8 mouse cellular contexts compared by ENCODE assay signal in the genomic region with DNA sequence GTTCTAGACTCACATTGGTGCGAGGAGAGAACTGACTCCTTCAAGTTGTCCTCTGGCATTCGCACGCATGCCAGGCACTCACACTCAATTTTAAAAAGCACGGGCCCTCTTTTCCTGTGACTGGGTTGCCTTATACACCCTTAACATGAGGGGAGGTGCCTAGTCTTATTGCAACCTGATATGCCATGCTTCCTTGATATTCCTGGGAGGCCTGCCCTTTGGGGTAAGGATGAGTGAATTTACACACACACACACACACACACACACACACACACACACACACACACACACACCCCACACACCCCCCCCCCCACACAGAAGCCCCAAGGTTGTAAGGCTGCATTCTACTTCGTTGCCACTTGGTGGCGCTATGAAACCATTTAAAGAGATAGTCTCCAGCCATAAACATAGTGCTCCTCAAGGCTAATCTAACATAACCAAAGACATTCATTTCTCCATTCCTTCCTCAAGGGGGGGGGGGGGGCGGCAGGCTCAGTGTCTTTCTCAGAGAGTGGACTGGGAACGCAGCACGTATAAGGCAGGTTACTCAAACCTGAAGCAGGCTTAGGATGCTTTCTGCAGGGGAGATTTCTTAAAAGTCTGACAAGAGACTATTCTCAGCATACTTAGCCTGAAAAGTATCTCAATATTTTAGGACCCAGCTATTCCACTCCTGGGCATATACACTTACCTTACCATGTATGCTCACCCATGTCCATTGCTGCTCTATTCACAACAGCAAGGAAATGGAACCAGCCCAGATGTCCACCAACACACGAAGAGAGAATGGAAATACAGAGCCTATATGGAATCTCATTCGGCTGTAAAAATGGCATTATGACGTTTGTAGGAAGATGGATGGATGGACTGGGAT.
DNase-seq lines count a peak whose midpoint lies in the region; ATAC-seq and TF ChIP-seq lines count a peak whose summit lies in the region.

No protein-coding gene starts in this region.

- no peak for TF ChIP-seq POLR2A in MEL (IDR thresholded peaks at IDR 0.05; ENCODE audit: control insufficient read depth in 1 of 2, insufficient read depth in 1 of 2, low read depth in 1 of 2, low read length in 2 of 2, poor library complexity in 1 of 2)
- no peak for TF ChIP-seq POLR2A in cortical plate, adult 2 months (IDR thresholded peaks at IDR 0.05; ENCODE audit: extremely low read depth, insufficient read depth, low read length)

- TF ChIP-seq EP300 in MEL (IDR thresholded peaks at IDR 0.05; ENCODE audit: low read depth in 1 of 2, low read length in 2 of 2): no peak

- H3K27me3 ChIP-seq in MEL (ENCODE audit: control insufficient read depth in 1 of 2, insufficient read depth in 2 of 2, low read length in 2 of 2): no peaks in the 10 kb centered on the region
- no peaks in the 10 kb centered on the region for H3K27me3 ChIP-seq in midbrain, embryonic 14.5 days (ENCODE audit: control insufficient read depth, insufficient read depth, low read length)

- no peak overlapping the region for H3K4me2 ChIP-seq in midbrain, embryonic 14.5 days (ENCODE audit: low read length)

- no peak overlapping the region for H3K4me3 ChIP-seq in layer of hippocampus, adult 2 months
- H3K4me3 ChIP-seq in MEL (ENCODE audit: control insufficient read depth in 1 of 2, insufficient read depth in 1 of 2, low read depth in 2 of 2, low read length in 2 of 2): no peak overlapping the region
- no peak overlapping the region for H3K4me3 ChIP-seq in cortical plate, adult 2 months (ENCODE audit: insufficient read depth, low read length)
- no peak overlapping the region for H3K4me3 ChIP-seq in midbrain, embryonic 14.5 days (replicated peaks; ENCODE audit: low read depth, low read length)

- H3K4me1 ChIP-seq in MEL (ENCODE audit: control insufficient read depth in 1 of 2, insufficient read depth in 2 of 2, low read length in 2 of 2): no peaks in the 10 kb centered on the region
- H3K4me1 ChIP-seq in cortical plate, adult 2 months (ENCODE audit: control insufficient read depth, insufficient read depth, low read length): no peaks in the 10 kb centered on the region
- H3K4me1 ChIP-seq in midbrain, embryonic 14.5 days (ENCODE audit: control insufficient read depth, insufficient read depth, low read length): no peaks in the 10 kb centered on the region

- 37% methylated on average over 12 of the region's 12 CpGs for WGBS in large intestine, adult 2 months
- 48% methylated on average over 12 of the region's 12 CpGs for WGBS in midbrain, embryonic 14.5 days

- H3K9ac ChIP-seq in MEL (ENCODE audit: control insufficient read depth, low read depth, low read length, poor library complexity, severe bottlenecking): no peak overlapping the region
- H3K9ac ChIP-seq in midbrain, embryonic 14.5 days (replicated peaks; ENCODE audit: low read length): no peak overlapping the region

- H3K27ac ChIP-seq in layer of hippocampus, adult 2 months: no peak overlapping the region
- H3K27ac ChIP-seq in MEL (ENCODE audit: control insufficient read depth, low read depth, low read length): no peak overlapping the region
- no peak overlapping the region for H3K27ac ChIP-seq in cortical plate, adult 2 months (ENCODE audit: insufficient read depth, low read length)
- no peak overlapping the region for H3K27ac ChIP-seq in midbrain, embryonic 14.5 days (replicated peaks; ENCODE audit: low read depth, low read length)

- H3K36me3 ChIP-seq in MEL (ENCODE audit: control insufficient read depth in 1 of 2, insufficient read depth in 2 of 2, low read length in 2 of 2): no peaks in the 10 kb centered on the region
- H3K36me3 ChIP-seq in midbrain, embryonic 14.5 days (ENCODE audit: control insufficient read depth, insufficient read depth, low read length): no peaks in the 10 kb centered on the region

- no peaks in the 10 kb centered on the region for H3K9me3 ChIP-seq in MEL (replicated peaks; ENCODE audit: insufficient read depth, low read length)
- no peaks in the 10 kb centered on the region for H3K9me3 ChIP-seq in midbrain, embryonic 14.5 days (ENCODE audit: control insufficient read depth, low read length)

- no peaks in the 10 kb centered on the region for H3K79me2 ChIP-seq in MEL (ENCODE audit: control insufficient read depth, insufficient read depth, low read length, poor library complexity)

- TF ChIP-seq RAD21 in MEL (IDR thresholded peaks at IDR 0.05; ENCODE audit: low read depth, low read length): peak; percentile 79

- intact Hi-C loops in heart, postnatal 14 days (cut with DNase I): loop anchor here (1.0 to 2.0 kb wide), 2 partner anchors 199 to 234 kb away; partner anchors contain the start of gene Mob3b

- peak; percentile 37 to 54 for DNase-seq in layer of hippocampus, adult 2 months (ENCODE audit: low spot score in 2 of 2)
- DNase-seq in layer of hippocampus, adult 9-10 months (ENCODE audit: low spot score): no peak
- DNase-seq in MEL (ENCODE audit: low read depth, low spot score): peak; percentile 67
- peak; percentile 47 to 66 for DNase-seq in heart, postnatal 14 days
- peak; percentile 21 for DNase-seq in large intestine, adult 2 months (ENCODE audit: low read depth, low spot score)
- DNase-seq in midbrain, embryonic 14.5 days: peak; percentile 82
- peak; percentile 44 for DNase-seq in thymus, postnatal 14 days

- peak; percentile 43; the same call in 1 of the 2 replicates for ATAC-seq in midbrain, embryonic 14.5 days (ENCODE audit: low FRiP score, low TSS enrichment)

- peak; percentile 62 for TF ChIP-seq CTCF in layer of hippocampus, adult 2 months (conservative IDR thresholded peaks at IDR 0.05)
- TF ChIP-seq CTCF in MEL (IDR thresholded peaks at IDR 0.05 in 2 of 3, conservative IDR thresholded peaks at IDR 0.05 in 1 of 3; ENCODE audit: control insufficient read depth in 1 of 3, insufficient read depth in 1 of 3, low read depth in 2 of 3, low read length in 3 of 3, poor library complexity in 1 of 3, severe bottlenecking in 1 of 3): peak; percentile 14 to 74 (median 62); a peak in 5 of 6 replicates
- TF ChIP-seq CTCF in cortical plate, adult 2 months (IDR thresholded peaks at IDR 0.05; ENCODE audit: extremely low read depth, insufficient read depth, low read length): peak; percentile 48

TF ChIP-seq in MEL, 35 proteins besides CTCF, POLR2A, EP300 and RAD21:
- 0 out of 2 replicates have a peak, but pooled peaks have one; percentile 23 for TF ChIP-seq SIN3A (IDR thresholded peaks at IDR 0.05; ENCODE audit: low read length)
- TF ChIP-seq ETS1 (IDR thresholded peaks at IDR 0.05; ENCODE audit: low read depth, low read length): no peak
- no peak for TF ChIP-seq TBP (IDR thresholded peaks at IDR 0.05; ENCODE audit: low read depth, low read length)
- no peak for TF ChIP-seq JUND (IDR thresholded peaks at IDR 0.05; ENCODE audit: low read depth, low read length)
- 0 out of 2 replicates have a peak, but pooled peaks have one; percentile 49 for TF ChIP-seq MAZ (IDR thresholded peaks at IDR 0.05; ENCODE audit: low read depth, low read length)
- no peak for TF ChIP-seq ZMIZ1 (IDR thresholded peaks at IDR 0.05; ENCODE audit: low read depth, low read length)
- peak; percentile 86 for TF ChIP-seq ZC3H11A (IDR thresholded peaks at IDR 0.05; ENCODE audit: low read depth, low read length)
- TF ChIP-seq ELF1 (IDR thresholded peaks at IDR 0.05; ENCODE audit: low read depth, low read length): no peak
- peak; percentile 80 for TF ChIP-seq SMC3 (IDR thresholded peaks at IDR 0.05; ENCODE audit: low read depth, low read length)
- no peak for TF ChIP-seq KAT2A (conservative IDR thresholded peaks at IDR 0.05; ENCODE audit: low read depth, low read length)
